Mouse (Mus musculus) hindbrain, embryonic 10.5 days (tissue): ENCODE data around the gene Itgb6. TPM values are rescaled to one million over a fixed set of nuclear protein-coding genes. Genes with fewer than 3 reads are reported as not detected.

ENCODE experiments used
- DNase-seq: peaks from one replicate; pipeline ENCODE4 v3.0.0-alpha.2; 2017; ENCODE audit warnings: low spot score
- H3K27ac ChIP-seq: fragments of 300-500 bp; sonication (generic); 2 replicates; pipeline ENCODE4 v1.5.1; 2016; ENCODE audit warnings: mild to moderate bottlenecking, moderate library complexity
- H3K27me3 ChIP-seq: fragments of 300-500 bp; sonication (generic); 2 replicates; pipeline ENCODE4 v1.6.1; 2016; ENCODE audit warnings: mild to moderate bottlenecking; ENCODE audit not compliant: poor library complexity, insufficient read depth, severe bottlenecking
- H3K36me3 ChIP-seq: fragments of 300-500 bp; sonication (generic); 2 replicates; pipeline ENCODE4 v1.6.1; 2016; ENCODE audit warnings: mild to moderate bottlenecking, moderate library complexity
- H3K4me1 ChIP-seq: fragments of 300-500 bp; sonication (generic); replicated peaks from 2 replicates; pipeline ENCODE4 v1.6.1; 2016; ENCODE audit warnings: mild to moderate bottlenecking
- H3K4me3 ChIP-seq: fragments of 300-500 bp; sonication (generic); 2 replicates; pipeline ENCODE4 v1.5.1; 2016; ENCODE audit warnings: mild to moderate bottlenecking, moderate library complexity
- H3K9me3 ChIP-seq: fragments of 300-500 bp; sonication (generic); 2 replicates; pipeline ENCODE4 v1.6.1; 2016; ENCODE audit warnings: mild to moderate bottlenecking, moderate library complexity
- WGBS: fragments of 180-500 bp; shearing (Covaris S2); methylation state at CpG from one replicate; pipeline ENCODE4 v1.1.7; 2016; 5-methylcytosine and 5-hydroxymethylcytosine counted together
- polyA plus RNA-seq: library from polyadenylated mRNA; unstranded; fragments of >200 nt; fragmentation: Nextera tagmentation; extraction: Ambion mirVana; gene quantifications from 2 replicates; pipeline ENCODE4 v1.2.1, GENCODE M21; 2016

Itgb6 gene
- polyA plus RNA-seq, 1 experiment from 2014 or later, result 0.88 TPM

GRCm38 (mm10) chr2:60690212-60690611, 32.2 kb downstream of the Itgb6 start:
- no peaks in the 10 kb centered on the region for H3K9me3 ChIP-seq
- 62% methylated on average over 1 of the region's 1 CpGs for WGBS
- no peaks in the 10 kb centered on the region for H3K36me3 ChIP-seq
- H3K4me3 ChIP-seq, result no peak overlapping the region
- peaks cover 3% of the 10 kb centered on the region; the same call in 1 of the 2 replicates for H3K27me3 ChIP-seq
- DNase-seq, result no peak
- H3K27ac ChIP-seq, result no peak overlapping the region
- peaks cover 9% of the 10 kb centered on the region for H3K4me1 ChIP-seq

GRCm38 (mm10) chr2:60688944-60689615, 33.4 kb downstream of the Itgb6 start:
- Histone ChIP-seq H3K9me3 (no peaks in the 10 kb centered on the region), H3K27ac (peak overlapping the region; percentile 62), H3K36me3 (no peaks in the 10 kb centered on the region), H3K4me3 (no peak overlapping the region), H3K4me1 (peaks cover 9% of the 10 kb centered on the region), H3K27me3 (no peaks in the 10 kb centered on the region)
- DNase-seq, result peak; percentile 27
- WGBS, result 53% methylated on average over 14 of the region's 14 CpGs

GRCm38 (mm10) chr2:60688150-60688549, 34.3 kb downstream of the Itgb6 start:
- WGBS, result 93% methylated on average over 1 of the region's 1 CpGs
- Histone ChIP-seq H3K4me1 (peaks cover 9% of the 10 kb centered on the region), H3K27me3 (no peaks in the 10 kb centered on the region), H3K36me3 (no peaks in the 10 kb centered on the region), H3K4me3 (no peak overlapping the region), H3K27ac (no peak overlapping the region), H3K9me3 (no peaks in the 10 kb centered on the region)
- no peak for DNase-seq

GRCm38 (mm10) chr2:60685973-60686372, 36.5 kb downstream of the Itgb6 start:
- H3K9me3 ChIP-seq, result no peaks in the 10 kb centered on the region

GRCm38 (mm10) chr2:60684168-60684567, 38.3 kb downstream of the Itgb6 start:
- WGBS, result 84% methylated on average over 3 of the region's 3 CpGs
- H3K9me3 ChIP-seq, result no peaks in the 10 kb centered on the region
- peaks cover 6% of the 10 kb centered on the region for H3K4me1 ChIP-seq
- no peak overlapping the region for H3K27ac ChIP-seq
- H3K4me3 ChIP-seq, result no peak overlapping the region
- no peaks in the 10 kb centered on the region for H3K36me3 ChIP-seq
- H3K27me3 ChIP-seq, result no peaks in the 10 kb centered on the region
- no peak for DNase-seq

More at GRCm38 (mm10) chr2:60685973-60686372, 36.5 kb downstream of the Itgb6 start:
- no peaks in the 10 kb centered on the region for H3K36me3 ChIP-seq
- no peaks in the 10 kb centered on the region for H3K27me3 ChIP-seq
- no peak overlapping the region for H3K27ac ChIP-seq
- H3K4me3 ChIP-seq, result no peak overlapping the region
- DNase-seq, result no peak
- H3K4me1 ChIP-seq, result peaks cover 9% of the 10 kb centered on the region

GRCm38 (mm10) chr2:60682554-60682953, 39.9 kb downstream of the Itgb6 start:
- no peak overlapping the region for H3K4me3 ChIP-seq
- no peaks in the 10 kb centered on the region for H3K9me3 ChIP-seq
- H3K27ac ChIP-seq, result no peak overlapping the region
- H3K27me3 ChIP-seq, result no peaks in the 10 kb centered on the region
- 83% methylated on average over 2 of the region's 2 CpGs for WGBS
- no peaks in the 10 kb centered on the region for H3K36me3 ChIP-seq
- no peak for DNase-seq
- 0 out of 2 replicates have a peak, but pooled peaks cover under 1% of the 10 kb centered on the region for H3K4me1 ChIP-seq

GRCm38 (mm10) chr2:60674413-60674812, 48.0 kb downstream of the Itgb6 start:
- no peak overlapping the region for H3K27ac ChIP-seq
- DNase-seq, result no peak
- H3K36me3 ChIP-seq, result no peaks in the 10 kb centered on the region
- H3K4me3 ChIP-seq, result no peak overlapping the region
- H3K9me3 ChIP-seq, result no peaks in the 10 kb centered on the region
- peaks cover 5% of the 10 kb centered on the region; the same call in 1 of the 2 replicates for H3K4me1 ChIP-seq
- H3K27me3 ChIP-seq, result no peaks in the 10 kb centered on the region
- 73% methylated on average over 7 of the region's 7 CpGs for WGBS

GRCm38 (mm10) chr2:60672973-60673954, 49.2 kb downstream of the Itgb6 start:
- H3K4me1 ChIP-seq, result peaks cover 5% of the 10 kb centered on the region; the same call in 1 of the 2 replicates
- no peaks in the 10 kb centered on the region for H3K9me3 ChIP-seq
- H3K27me3 ChIP-seq, result no peaks in the 10 kb centered on the region
- WGBS, result 61% methylated on average over 17 of the region's 17 CpGs
- H3K4me3 ChIP-seq, result no peak overlapping the region
- H3K36me3 ChIP-seq, result no peaks in the 10 kb centered on the region
- H3K27ac ChIP-seq, result no peak overlapping the region
- no peak for DNase-seq

GRCm38 (mm10) chr2:60671215-60671614, 51.2 kb downstream of the Itgb6 start:
- H3K36me3 ChIP-seq, result no peaks in the 10 kb centered on the region
- H3K4me3 ChIP-seq, result no peak overlapping the region
- 89% methylated on average over 1 of the region's 1 CpGs for WGBS
- H3K27ac ChIP-seq, result no peak overlapping the region
- no peaks in the 10 kb centered on the region for H3K4me1 ChIP-seq
- no peaks in the 10 kb centered on the region for H3K9me3 ChIP-seq
- H3K27me3 ChIP-seq, result no peaks in the 10 kb centered on the region
- DNase-seq, result no peak

- no peaks in the 10 kb centered on the region for H3K27me3 ChIP-seq
- no peaks in the 10 kb centered on the region for H3K36me3 ChIP-seq
- H3K4me1 ChIP-seq, result no peaks in the 10 kb centered on the region
- no peaks in the 10 kb centered on the region for H3K9me3 ChIP-seq
- no peak for DNase-seq
- WGBS, result 85% methylated on average over 1 of the region's 1 CpGs
- no peak overlapping the region for H3K4me3 ChIP-seq
- no peak overlapping the region for H3K27ac ChIP-seq
Measured at GRCm38 (mm10) chr2:60663071-60663470, 59.4 kb downstream of the Itgb6 start.

- 96% methylated on average over 4 of the region's 4 CpGs for whole genome bisulfite sequencing
- Histone ChIP-seq H3K4me3 (no peak overlapping the region), H3K27me3 (no peaks in the 10 kb centered on the region), H3K4me1 (no peaks in the 10 kb centered on the region), H3K27ac (no peak overlapping the region), H3K9me3 (no peaks in the 10 kb centered on the region), H3K36me3 (no peaks in the 10 kb centered on the region)
- no peak for DNase-seq
Measured at GRCm38 (mm10) chr2:60659993-60660392, 62.5 kb downstream of the Itgb6 start.

- no peak overlapping the region for H3K27ac ChIP-seq
- H3K4me1 ChIP-seq, result no peaks in the 10 kb centered on the region
- 96% methylated on average over 3 of the region's 3 CpGs for WGBS
- no peaks in the 10 kb centered on the region for H3K36me3 ChIP-seq
- no peaks in the 10 kb centered on the region for H3K9me3 ChIP-seq
- DNase-seq, result no peak
- no peak overlapping the region for H3K4me3 ChIP-seq
- no peaks in the 10 kb centered on the region for H3K27me3 ChIP-seq
Measured at GRCm38 (mm10) chr2:60658992-60659391, 63.5 kb downstream of the Itgb6 start.

- no peaks in the 10 kb centered on the region for H3K36me3 ChIP-seq
- no peaks in the 10 kb centered on the region for H3K4me1 ChIP-seq
- 79% methylated on average over 4 of the region's 4 CpGs for WGBS
- no peak overlapping the region for H3K27ac ChIP-seq
- DNase-seq, result no peak
- H3K27me3 ChIP-seq, result no peaks in the 10 kb centered on the region
- H3K4me3 ChIP-seq, result no peak overlapping the region
- no peaks in the 10 kb centered on the region for H3K9me3 ChIP-seq
Measured at GRCm38 (mm10) chr2:60654828-60655227, 67.6 kb downstream of the Itgb6 start.
